Mouse (Mus musculus): ENCODE data around the gene Lhx9. TPM values are rescaled to one million over a fixed set of nuclear protein-coding genes. Genes with fewer than 3 reads are reported as not detected.
A peak's percentile ranks its signal among the peaks of the same experiment; 100 is the strongest.

The Lhx9 gene
- polyA plus RNA-seq, 1 experiment from 2014 or later, result 0.11 TPM

GRCm38 (mm10) chr1:138835355-138835900, 12.9 kb downstream of the Lhx9 start:
- ATAC-seq (no peak), DNase-seq (ENCODE audit: low spot score) (peak; percentile 83)
- Histone ChIP-seq H3K27ac (ENCODE audit: low read length) (no peak overlapping the region), H3K9me3 (ENCODE audit: low read length) (no peaks in the 10 kb centered on the region), H3K36me3 (ENCODE audit: insufficient read depth, low read length) (no peaks in the 10 kb centered on the region), H3K9ac (replicated peaks; ENCODE audit: low read depth) (no peak overlapping the region), H3K4me3 (ENCODE audit: low read depth, low read length) (no peak overlapping the region), H3K4me1 (ENCODE audit: insufficient read depth, low read depth, low read length) (no peaks in the 10 kb centered on the region), H3K4me2 (replicated peaks; ENCODE audit: low read depth, low read length) (no peak overlapping the region), H3K27me3 (replicated peaks; ENCODE audit: insufficient read depth, low read length) (peaks cover 68% of the 10 kb centered on the region)
- 0% methylated on average over 3 of the region's 3 CpGs for WGBS
- TF ChIP-seq CTCF (IDR thresholded peaks at IDR 0.05) (peak; percentile 82), EP300 (IDR thresholded peaks at IDR 0.05) (no peak)

GRCm38 (mm10) chr1:138831309-138831708, 17.1 kb downstream of the Lhx9 start:
- Histone ChIP-seq H3K4me1 (ENCODE audit: insufficient read depth, low read depth, low read length) (no peaks in the 10 kb centered on the region), H3K4me2 (replicated peaks; ENCODE audit: low read depth, low read length) (peak overlapping the region; percentile 33; the same call in 1 of the 2 replicates), H3K27me3 (replicated peaks; ENCODE audit: insufficient read depth, low read length) (peaks cover 29% of the 10 kb centered on the region), H3K9ac (replicated peaks; ENCODE audit: low read depth) (no peak overlapping the region), H3K9me3 (ENCODE audit: low read length) (no peaks in the 10 kb centered on the region), H3K4me3 (ENCODE audit: low read depth, low read length) (no peak overlapping the region; the same call in 1 of the 2 replicates), H3K27ac (ENCODE audit: low read length) (no peak overlapping the region), H3K36me3 (ENCODE audit: insufficient read depth, low read length) (no peaks in the 10 kb centered on the region)
- ATAC-seq (no peak), DNase-seq (ENCODE audit: low spot score) (no peak)
- TF ChIP-seq EP300 (IDR thresholded peaks at IDR 0.05) (no peak), CTCF (IDR thresholded peaks at IDR 0.05) (no peak)
- WGBS, result 2% methylated on average over 15 of the region's 16 CpGs

GRCm38 (mm10) chr1:138826841-138827240, 21.5 kb downstream of the Lhx9 start:
- Histone ChIP-seq H3K36me3 (ENCODE audit: insufficient read depth, low read length) (no peaks in the 10 kb centered on the region), H3K27ac (ENCODE audit: low read length) (no peak overlapping the region), H3K4me2 (replicated peaks; ENCODE audit: low read depth, low read length) (no peak overlapping the region), H3K9ac (replicated peaks; ENCODE audit: low read depth) (no peak overlapping the region), H3K9me3 (ENCODE audit: low read length) (no peaks in the 10 kb centered on the region), H3K4me1 (ENCODE audit: insufficient read depth, low read depth, low read length) (no peaks in the 10 kb centered on the region), H3K4me3 (ENCODE audit: low read depth, low read length) (no peak overlapping the region), H3K27me3 (replicated peaks; ENCODE audit: insufficient read depth, low read length) (peaks cover 5% of the 10 kb centered on the region)
- ATAC-seq, result no peak
- 37% methylated on average over 6 of the region's 6 CpGs for WGBS
- DNase-seq (ENCODE audit: low spot score), result no peak
- TF ChIP-seq EP300 (IDR thresholded peaks at IDR 0.05) (no peak), CTCF (IDR thresholded peaks at IDR 0.05) (no peak)

DNA sequence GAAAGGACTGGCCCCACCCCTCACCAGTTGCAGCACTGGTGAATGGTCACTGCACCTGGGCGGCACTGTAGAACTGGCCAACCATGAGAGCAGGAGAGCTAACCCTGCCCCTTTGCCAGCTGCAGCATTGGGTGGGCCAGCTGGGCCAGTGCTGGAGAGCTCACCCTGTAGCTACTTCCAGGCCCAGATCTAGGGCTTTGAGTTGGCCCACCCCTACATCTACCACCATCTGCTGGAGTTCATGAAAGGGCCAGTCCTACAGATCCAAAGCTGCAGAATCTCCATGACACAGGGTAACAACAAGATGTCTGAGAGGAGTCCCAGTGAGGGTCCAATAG, 25.4 kb downstream of the Lhx9 start:
- Histone ChIP-seq H3K9me3 (ENCODE audit: low read length) (no peaks in the 10 kb centered on the region), H3K4me2 (replicated peaks; ENCODE audit: low read depth, low read length) (no peak overlapping the region), H3K27me3 (replicated peaks; ENCODE audit: insufficient read depth, low read length) (peaks cover 2% of the 10 kb centered on the region; the same call in 1 of the 2 replicates), H3K9ac (replicated peaks; ENCODE audit: low read depth) (no peak overlapping the region), H3K27ac (ENCODE audit: low read length) (no peak overlapping the region), H3K4me1 (ENCODE audit: insufficient read depth, low read depth, low read length) (no peaks in the 10 kb centered on the region), H3K4me3 (ENCODE audit: low read depth, low read length) (no peak overlapping the region), H3K36me3 (ENCODE audit: insufficient read depth, low read length) (no peaks in the 10 kb centered on the region)
- TF ChIP-seq EP300 (IDR thresholded peaks at IDR 0.05) (no peak), CTCF (IDR thresholded peaks at IDR 0.05) (no peak)
- ATAC-seq (no peak), DNase-seq (ENCODE audit: low spot score) (no peak)
- 100% methylated on average over 1 of the region's 1 CpGs for WGBS

DNA sequence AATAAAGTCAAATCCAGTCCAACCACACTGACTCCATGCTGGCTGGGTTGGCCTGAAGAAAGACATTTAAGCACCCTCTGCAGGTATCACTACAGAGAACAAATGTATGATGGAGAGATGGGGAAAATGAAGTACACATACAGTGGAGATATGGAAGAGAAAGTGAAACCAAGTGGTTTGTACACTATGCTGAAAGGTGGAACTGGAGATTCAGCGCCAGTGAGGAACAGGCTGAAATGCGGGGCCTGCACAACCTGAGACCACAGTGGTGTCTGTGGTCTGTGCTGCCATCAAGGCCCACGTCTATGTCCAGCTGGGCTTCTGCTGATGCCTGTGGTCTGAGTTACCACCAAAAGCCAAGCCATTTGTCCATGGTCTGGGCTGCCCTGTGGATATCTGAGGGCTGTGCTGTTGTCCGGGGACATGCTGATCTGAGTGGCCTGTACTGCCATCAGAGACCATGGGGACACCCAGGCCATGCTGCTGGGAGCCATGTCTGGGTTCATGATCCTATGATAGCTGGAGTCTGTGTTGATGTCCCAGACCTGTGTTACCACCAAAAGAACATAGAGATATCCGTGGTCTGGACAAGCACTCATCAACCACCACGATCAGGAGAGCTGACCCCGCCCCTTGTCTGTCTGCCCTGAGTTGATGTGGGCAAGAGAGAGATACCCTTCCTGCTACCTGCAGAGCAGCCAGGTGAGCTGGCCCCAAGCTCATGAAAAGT, 26.0 kb downstream of the Lhx9 start:
- no peaks in the 10 kb centered on the region for H3K27me3 ChIP-seq (replicated peaks; ENCODE audit: insufficient read depth, low read length)
- DNase-seq (ENCODE audit: low spot score) (no peak), ATAC-seq (no peak)
- WGBS, result 86% methylated on average over 7 of the region's 7 CpGs
- H3K4me3 ChIP-seq (ENCODE audit: low read depth, low read length), result no peak overlapping the region
- TF ChIP-seq EP300 (IDR thresholded peaks at IDR 0.05) (no peak), CTCF (IDR thresholded peaks at IDR 0.05) (no peak)
- no peaks in the 10 kb centered on the region for H3K4me1 ChIP-seq (ENCODE audit: insufficient read depth, low read depth, low read length)
- no peak overlapping the region for H3K9ac ChIP-seq (replicated peaks; ENCODE audit: low read depth)
- no peak overlapping the region for H3K27ac ChIP-seq (ENCODE audit: low read length)
- no peaks in the 10 kb centered on the region for H3K36me3 ChIP-seq (ENCODE audit: insufficient read depth, low read length)
- no peaks in the 10 kb centered on the region for H3K9me3 ChIP-seq (ENCODE audit: low read length)
- H3K4me2 ChIP-seq (replicated peaks; ENCODE audit: low read depth, low read length), result no peak overlapping the region

GRCm38 (mm10) chr1:138801732-138802131, 46.6 kb downstream of the Lhx9 start:
- H3K4me3 ChIP-seq (ENCODE audit: low read depth, low read length), result no peak overlapping the region
- no peak for ATAC-seq

More at GRCm38 (mm10) chr1:138801732-138802131, 46.6 kb downstream of the Lhx9 start:
- Histone ChIP-seq H3K9ac (replicated peaks; ENCODE audit: low read depth) (no peak overlapping the region), H3K27ac (ENCODE audit: low read length) (no peak overlapping the region), H3K4me1 (ENCODE audit: insufficient read depth, low read depth, low read length) (no peaks in the 10 kb centered on the region), H3K9me3 (ENCODE audit: low read length) (no peaks in the 10 kb centered on the region), H3K4me2 (replicated peaks; ENCODE audit: low read depth, low read length) (no peak overlapping the region), H3K36me3 (ENCODE audit: insufficient read depth, low read length) (no peaks in the 10 kb centered on the region), H3K27me3 (replicated peaks; ENCODE audit: insufficient read depth, low read length) (no peaks in the 10 kb centered on the region)
- 13% methylated on average over 3 of the region's 3 CpGs for WGBS
- no peak for TF ChIP-seq EP300 (IDR thresholded peaks at IDR 0.05)
- TF ChIP-seq CTCF (IDR thresholded peaks at IDR 0.05), result no peak
- DNase-seq (ENCODE audit: low spot score), result no peak

Measured in lung, postnatal 0 days (tissue).